Mouse (Mus musculus) heart, embryonic 16.5 days (tissue): ENCODE measurements at regions not wholly inside any gene's neighbourhood (a gene's known extent, or its start where the extent isn't known, plus 50 kb on each side); places are given as distances from the start of the nearest gene placed in this dataset.

Source experiments
- ATAC-seq: fragments of 200-750 bp; cut with Nextera tagmentation; replicated peaks from 2 replicates; pipeline ENCODE4 v1.8.0; 2017; ENCODE audit warnings: moderate number of reproducible peaks; ENCODE audit not compliant: insufficient read depth, low FRiP score; ENCODE audit errors: extremely low read depth
- H3K27ac ChIP-seq: fragments of 300-500 bp; sonication (generic); 2 replicates; pipeline ENCODE4 v1.5.1; 2014; ENCODE audit warnings: mild to moderate bottlenecking, low read length, control low read depth, moderate library complexity
- H3K27me3 ChIP-seq: fragments of 300-500 bp; sonication (generic); 2 replicates; pipeline ENCODE4 v1.6.1; 2014; ENCODE audit warnings: low read length, mixed read lengths; ENCODE audit not compliant: control insufficient read depth, insufficient read depth
- H3K36me3 ChIP-seq: fragments of 300-500 bp; sonication (generic); 2 replicates; pipeline ENCODE4 v1.6.1; 2014; ENCODE audit not compliant: control insufficient read depth, insufficient read depth
- H3K4me1 ChIP-seq: fragments of 300-500 bp; sonication (generic); 2 replicates; pipeline ENCODE4 v1.6.1; 2014; ENCODE audit warnings: low read length, mixed read lengths; ENCODE audit not compliant: control insufficient read depth, insufficient read depth
- H3K4me2 ChIP-seq: fragments of 300-500 bp; sonication (generic); 2 replicates; pipeline ENCODE4 v1.6.1; 2014; ENCODE audit warnings: low read depth, mild to moderate bottlenecking, control low read depth, low read length
- H3K4me3 ChIP-seq: fragments of 300-500 bp; sonication (generic); 2 replicates; pipeline ENCODE4 v1.5.1; 2014; ENCODE audit warnings: mild to moderate bottlenecking, control low read depth, low read length
- H3K9ac ChIP-seq: fragments of 300-500 bp; sonication (generic); 2 replicates; pipeline ENCODE4 v1.6.1; 2014; ENCODE audit warnings: low read length, control low read depth
- H3K9me3 ChIP-seq: fragments of 300-500 bp; sonication (generic); replicated peaks from 2 replicates; pipeline ENCODE4 v1.6.1; 2016; ENCODE audit warnings: low read length; ENCODE audit not compliant: control insufficient read depth
- WGBS: fragments of 180-500 bp; shearing (Covaris S2); extraction: QIAGEN DNeasy Blood & Tissue Kit; methylation state at CpG from one replicate; pipeline ENCODE4 v1.1.7; 2014; 5-methylcytosine and 5-hydroxymethylcytosine counted together

- H3K27me3 ChIP-seq, result no peaks in the 10 kb centered on the region
Measured at GRCm38 (mm10) chr4:28523343-28523742, 289.6 kb upstream of the Epha7 start.

GRCm38 (mm10) chr4:28542218-28542617 is 270.7 kb upstream of the Epha7 start:
- H3K27ac ChIP-seq, result no peak overlapping the region; the same call in 1 of the 2 replicates

More at GRCm38 (mm10) chr4:28523343-28523742, 289.6 kb upstream of the Epha7 start:
- H3K9me3 ChIP-seq, result no peaks in the 10 kb centered on the region
- H3K4me3 ChIP-seq, result no peak overlapping the region
- no peak overlapping the region for H3K27ac ChIP-seq
- no peak for ATAC-seq
- no peak overlapping the region for H3K9ac ChIP-seq
- WGBS, result 56% methylated on average over 8 of the region's 8 CpGs
- no peaks in the 10 kb centered on the region for H3K36me3 ChIP-seq
- H3K4me1 ChIP-seq, result no peaks in the 10 kb centered on the region
- no peak overlapping the region for H3K4me2 ChIP-seq

GRCm38 (mm10) chr4:28542696-28543328 is 270.1 kb upstream of the Epha7 start:
- no peaks in the 10 kb centered on the region for H3K36me3 ChIP-seq
- H3K27me3 ChIP-seq, result no peaks in the 10 kb centered on the region
- no peaks in the 10 kb centered on the region for H3K4me1 ChIP-seq
- ATAC-seq, result no peak
- no peak overlapping the region for H3K4me3 ChIP-seq
- H3K9ac ChIP-seq, result no peak overlapping the region
- H3K9me3 ChIP-seq, result no peaks in the 10 kb centered on the region
- H3K4me2 ChIP-seq, result no peak overlapping the region
- WGBS, result 72% methylated on average over 1 of the region's 1 CpGs
- H3K27ac ChIP-seq, result no peak overlapping the region

More at GRCm38 (mm10) chr4:28542218-28542617, 270.7 kb upstream of the Epha7 start:
- no peaks in the 10 kb centered on the region for H3K27me3 ChIP-seq
- H3K9me3 ChIP-seq, result no peaks in the 10 kb centered on the region
- 35% methylated on average over 1 of the region's 1 CpGs for WGBS
- no peaks in the 10 kb centered on the region for H3K4me1 ChIP-seq
- H3K4me3 ChIP-seq, result no peak overlapping the region
- no peak overlapping the region for H3K4me2 ChIP-seq
- no peaks in the 10 kb centered on the region for H3K36me3 ChIP-seq
- H3K9ac ChIP-seq, result no peak overlapping the region
- ATAC-seq, result 0 out of 2 replicates have a peak, but pooled peaks have one; percentile 23

GRCm38 (mm10) chr4:28548231-28548836 is 264.6 kb upstream of the Epha7 start:
- H3K9me3 ChIP-seq, result no peaks in the 10 kb centered on the region
- H3K4me3 ChIP-seq, result no peak overlapping the region
- 38% methylated on average over 6 of the region's 6 CpGs for WGBS
- no peaks in the 10 kb centered on the region for H3K36me3 ChIP-seq
- H3K27me3 ChIP-seq, result no peaks in the 10 kb centered on the region
- peaks cover 4% of the 10 kb centered on the region for H3K4me1 ChIP-seq
- no peak overlapping the region for H3K27ac ChIP-seq
- no peak overlapping the region for H3K4me2 ChIP-seq
- ATAC-seq, result no peak
- no peak overlapping the region for H3K9ac ChIP-seq

GRCm38 (mm10) chr4:28571092-28571770 is 241.7 kb upstream of the Epha7 start:
- no peak for ATAC-seq
- 65% methylated on average over 4 of the region's 4 CpGs for WGBS
- Histone ChIP-seq H3K4me2 (no peak overlapping the region), H3K4me1 (no peaks in the 10 kb centered on the region), H3K27me3 (no peaks in the 10 kb centered on the region), H3K36me3 (no peaks in the 10 kb centered on the region), H3K4me3 (no peak overlapping the region), H3K27ac (no peak overlapping the region), H3K9ac (no peak overlapping the region), H3K9me3 (no peaks in the 10 kb centered on the region)

- no peaks in the 10 kb centered on the region for H3K9me3 ChIP-seq
- H3K4me2 ChIP-seq, result no peak overlapping the region
- no peaks in the 10 kb centered on the region for H3K36me3 ChIP-seq
- no peaks in the 10 kb centered on the region for H3K4me1 ChIP-seq
- H3K4me3 ChIP-seq, result no peak overlapping the region
- H3K9ac ChIP-seq, result no peak overlapping the region
- no peaks in the 10 kb centered on the region for H3K27me3 ChIP-seq
- WGBS, result 78% methylated on average over 12 of the region's 12 CpGs
- ATAC-seq, result no peak
- no peak overlapping the region for H3K27ac ChIP-seq
Measured at GRCm38 (mm10) chr4:28588745-28589530, 224.0 kb upstream of the Epha7 start.
